Mouse (Mus musculus) layer of hippocampus, adult 2 months (tissue): ENCODE data around the gene Gm28510. TPM values are rescaled to one million over a fixed set of nuclear protein-coding genes. Genes with fewer than 3 reads are reported as not detected.
"Not testable (repeated sequence)": the region's sequence is repeated elsewhere in the genome, so short reads cannot be mapped to it uniquely, and the experiment has no call there.

Experiments
- DNase-seq, 2 experiments: peaks; one replicate each; pipeline ENCODE4 v3.0.0; 2022; ENCODE audit warnings: low spot score in 2 of 2
- H3K27ac ChIP-seq: fragments of 200-600 bp; 2 replicates; pipeline ENCODE4 v1.8.1; 2022
- H3K4me3 ChIP-seq: fragments of 200-600 bp; 2 replicates; pipeline ENCODE4 v1.8.1; 2022; ENCODE audit warnings: mild to moderate bottlenecking
- long read RNA-seq, 2 experiments: library from polyadenylated mRNA; stranded (forward); transcript quantifications; one replicate each; pipeline ENCODE4 v2.0.0; 2021; ENCODE audit warnings: borderline mapping rate in 2 of 2
- total RNA-seq, 2 experiments: library from RNA; stranded (reverse); gene quantifications; 2 replicates each; pipeline ENCODE4 v1.2.3; 2021

The Gm28510 gene
- total RNA-seq, result not detected
- long read RNA-seq, experiment 1, result 0 reads
- long read RNA-seq, experiment 2, result 0 reads

DNA sequence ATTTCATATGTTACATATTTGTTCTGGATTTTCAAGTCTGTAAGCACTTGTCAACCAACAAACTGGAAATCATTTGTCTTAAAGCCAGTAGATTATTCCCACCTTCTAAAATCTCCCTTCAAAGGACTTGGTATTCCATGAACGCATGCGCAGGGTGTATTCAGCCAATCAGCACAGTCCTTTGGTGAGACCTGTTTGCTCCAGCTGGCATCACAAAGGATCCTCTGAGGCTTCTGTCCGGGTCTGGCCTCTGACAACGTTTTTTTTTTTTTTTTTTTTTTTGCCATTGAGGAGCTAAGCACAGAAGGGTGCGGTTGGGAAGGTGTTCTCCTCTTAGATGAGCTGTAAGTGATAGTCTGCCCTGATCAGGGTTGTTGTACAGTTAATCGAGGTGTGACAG, at the start of gene Gm28510:
Gm28510 (plus strand) TSS at position 301 of the 400 bp plus-strand sequence.
- DNase-seq, H3K4me3 ChIP-seq, H3K27ac ChIP-seq: not testable (repeated sequence)

Other genes starting within 250 kb of the Gm28510 start
- not detected for gene Gm20834, start 88.1 kb upstream of the Gm28510 start, total RNA-seq
- not detected for gene Gm20737, start 123.3 kb downstream of the Gm28510 start, total RNA-seq
- gene Gm21775, start 140.7 kb downstream of the Gm28510 start, total RNA-seq, result not detected
- gene Gm21900, start 203.6 kb downstream of the Gm28510 start, total RNA-seq, result not detected